Mouse (Mus musculus) kidney, adult 8-10 months (tissue): ENCODE results near the gene Gm13285.
A peak's percentile ranks its signal among the peaks of the same experiment; 100 is the strongest.
"Not testable (repeated sequence)": the region's sequence is repeated elsewhere in the genome, so short reads cannot be mapped to it uniquely, and the experiment has no call there.

Experiments used
- DNase-seq, 2 experiments: peaks; one replicate each; pipeline ENCODE4 v3.0.0; 2022

Gene Gm13285

GRCm38 (mm10) chr4:88797097-88797496 lies 2.4 kb upstream of the Gm13285 start, which contains the start of gene Gm13279:
Gene Gm13279 (plus strand): TSS chr4:88797397.
- not testable (repeated sequence) for DNase-seq

- DNase-seq, result not testable (repeated sequence)
Observed at GRCm38 (mm10) chr4:88802954-88803353, 3.5 kb downstream of the Gm13285 start, which contains the start of gene Gm13287. Gene Gm13287 (plus strand): TSS chr4:88803254.

- DNase-seq, result not testable (repeated sequence)
Observed at GRCm38 (mm10) chr4:88805231-88805630, 5.8 kb downstream of the Gm13285 start, which contains the start of gene Gm13288. Gene Gm13288 (plus strand): TSS chr4:88805531.

- DNase-seq, result peak; percentile 23 to 33
Observed at GRCm38 (mm10) chr4:88805761-88806160, 6.3 kb downstream of the Gm13285 start.

- DNase-seq, result no peak
Observed at GRCm38 (mm10) chr4:88815928-88816327, 16.5 kb downstream of the Gm13285 start, which contains the start of gene Ifna7. Gene Ifna7 (plus strand): TSS chr4:88816228.

GRCm38 (mm10) chr4:88819659-88820058 lies 20.2 kb downstream of the Gm13285 start, which contains the start of gene Ifna11:
Gene Ifna11 (plus strand): TSS chr4:88819959.
- DNase-seq, result no peak

GRCm38 (mm10) chr4:88822995-88823394 lies 23.5 kb downstream of the Gm13285 start:
- DNase-seq, result peak in 1 of 2 experiments; percentile 7

GRCm38 (mm10) chr4:88827116-88827515 lies 27.7 kb downstream of the Gm13285 start, which contains the start of gene Ifna6:
Gene Ifna6 (plus strand): TSS chr4:88827416.
- DNase-seq, result not testable (repeated sequence)

- peak in 1 of 2 experiments; percentile 22 for DNase-seq
Observed at GRCm38 (mm10) chr4:88830523-88830922, 31.1 kb downstream of the Gm13285 start.

- not testable (repeated sequence) for DNase-seq
Observed at GRCm38 (mm10) chr4:88835225-88835624, 35.8 kb downstream of the Gm13285 start, which contains the start of gene Ifna5. Gene Ifna5 (plus strand): TSS chr4:88835525.

- peak in 1 of 2 experiments; percentile 14 for DNase-seq
Observed at GRCm38 (mm10) chr4:88838828-88839227, 39.4 kb downstream of the Gm13285 start.

- DNase-seq, result no peak
Observed at GRCm38 (mm10) chr4:88840058-88840457, 40.6 kb downstream of the Gm13285 start.

- no peak for DNase-seq
Observed at GRCm38 (mm10) chr4:88841438-88841911, 42.0 kb downstream of the Gm13285 start, which contains the start of gene Ifna4. Gene Ifna4 (plus strand): TSS chr4:88841861.

- DNase-seq, result no peak
Observed at GRCm38 (mm10) chr4:88845334-88845733, 45.9 kb downstream of the Gm13285 start.

- DNase-seq, result no peak
Observed at GRCm38 (mm10) chr4:88849698-88850097, 50.2 kb downstream of the Gm13285 start, which contains the start of gene Ifna1. Gene Ifna1 (plus strand): TSS chr4:88850087.
